Mouse (Mus musculus): Measurements from ENCODE around the gene Smarca2.

Smarca2 gene

GRCm38 (mm10) chr19:26772051-26772583, 167.3 kb downstream of the Smarca2 start:
- DNase-seq (ENCODE audit: low read depth, low spot score) = no peak

- no peak for DNase-seq (ENCODE audit: low read depth, low spot score)
Measured at GRCm38 (mm10) chr19:26776066-26777025, 171.5 kb downstream of the Smarca2 start.

GRCm38 (mm10) chr19:26778199-26778598, 173.3 kb downstream of the Smarca2 start:
- no peak for DNase-seq (ENCODE audit: low read depth, low spot score)

GRCm38 (mm10) chr19:26781209-26781608, 176.4 kb downstream of the Smarca2 start:
- DNase-seq (ENCODE audit: low read depth, low spot score) = no peak

GRCm38 (mm10) chr19:26788446-26788845, 183.6 kb downstream of the Smarca2 start:
- DNase-seq (ENCODE audit: low read depth, low spot score) = no peak

- DNase-seq (ENCODE audit: low read depth, low spot score) = no peak
Measured at GRCm38 (mm10) chr19:26790386-26791346, 185.8 kb downstream of the Smarca2 start.

- no peak for DNase-seq (ENCODE audit: low read depth, low spot score)
Measured at GRCm38 (mm10) chr19:26794315-26794714, 189.5 kb downstream of the Smarca2 start.

GRCm38 (mm10) chr19:26796006-26796405, 191.2 kb downstream of the Smarca2 start:
- DNase-seq (ENCODE audit: low read depth, low spot score) = no peak

- DNase-seq (ENCODE audit: low read depth, low spot score) = no peak
Measured at GRCm38 (mm10) chr19:26804401-26804800, 199.6 kb downstream of the Smarca2 start.

GRCm38 (mm10) chr19:26814629-26815028, 209.8 kb downstream of the Smarca2 start:
- DNase-seq (ENCODE audit: low read depth, low spot score) = no peak

GRCm38 (mm10) chr19:26817901-26818300, 213.1 kb downstream of the Smarca2 start:
- no peak for DNase-seq (ENCODE audit: low read depth, low spot score)
